Mouse (Mus musculus): ENCODE measurements at regions not wholly inside any gene's neighbourhood (a gene's known extent, or its start where the extent isn't known, plus 50 kb on each side); places are given as distances from the start of the nearest gene placed in this dataset.

DNA sequence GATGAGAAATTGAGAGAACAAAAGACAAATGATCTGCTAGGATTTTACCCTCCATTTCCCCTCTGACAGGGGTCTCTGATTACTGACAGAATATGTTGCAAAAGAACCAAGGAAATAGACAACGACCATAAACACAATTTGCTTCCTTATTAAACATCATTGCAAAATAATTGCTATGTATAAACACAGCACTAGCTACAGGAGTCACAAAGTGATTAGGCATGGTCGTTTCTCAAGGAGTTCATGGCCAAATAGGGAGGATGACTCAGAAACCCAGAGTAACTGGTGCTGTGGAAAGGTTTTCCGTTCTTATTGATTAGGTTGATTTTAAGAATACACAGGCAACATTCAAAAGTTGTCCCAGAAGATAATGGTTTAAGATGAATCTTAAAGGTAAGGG is 180.4 kb downstream of the Gm12728 start:
- ATAC-seq (ENCODE audit: insufficient read depth, low FRiP score) = no peak
- H3K36me3 ChIP-seq (ENCODE audit: control insufficient read depth, insufficient read depth, low read length) = no peaks in the 10 kb centered on the region
- H3K4me3 ChIP-seq (replicated peaks; ENCODE audit: low read length) = no peak overlapping the region
- no peak overlapping the region for H3K27ac ChIP-seq (ENCODE audit: low read length)
- H3K27me3 ChIP-seq (ENCODE audit: control insufficient read depth, insufficient read depth, low read length) = no peaks in the 10 kb centered on the region
- H3K4me2 ChIP-seq (ENCODE audit: low read depth, low read length) = no peak overlapping the region
- no peaks in the 10 kb centered on the region for H3K9me3 ChIP-seq (replicated peaks; ENCODE audit: control insufficient read depth, low read length)
- H3K9ac ChIP-seq (ENCODE audit: low read length) = no peak overlapping the region
- H3K4me1 ChIP-seq (ENCODE audit: control insufficient read depth, insufficient read depth, low read length) = peaks cover 5% of the 10 kb centered on the region; the same call in 1 of the 2 replicates
- WGBS = 58% methylated on average over 3 of the region's 3 CpGs

DNA sequence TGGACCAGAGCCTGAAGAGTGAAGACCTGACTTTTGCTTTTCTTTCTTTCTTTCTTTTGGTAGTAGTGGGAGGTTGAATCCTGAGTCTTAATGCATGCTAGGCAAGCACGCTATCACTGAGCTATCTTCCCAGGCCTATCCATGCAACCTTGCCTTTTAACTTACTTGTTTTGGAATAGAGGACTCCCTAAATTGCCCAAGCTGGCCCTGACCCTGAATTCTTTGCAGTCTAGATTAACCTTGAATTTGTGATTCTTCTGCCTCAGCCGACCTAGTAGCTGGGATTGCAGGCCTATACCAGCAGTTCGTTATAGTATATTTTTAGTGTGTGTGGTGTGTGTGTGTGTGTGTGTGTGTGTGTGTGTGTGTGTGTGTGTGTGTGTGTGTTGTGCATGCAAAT is 183.1 kb downstream of the Gm12728 start:
- WGBS = 93% methylated on average over 3 of the region's 3 CpGs
- H3K4me3 ChIP-seq (replicated peaks; ENCODE audit: low read length) = no peak overlapping the region

DNA sequence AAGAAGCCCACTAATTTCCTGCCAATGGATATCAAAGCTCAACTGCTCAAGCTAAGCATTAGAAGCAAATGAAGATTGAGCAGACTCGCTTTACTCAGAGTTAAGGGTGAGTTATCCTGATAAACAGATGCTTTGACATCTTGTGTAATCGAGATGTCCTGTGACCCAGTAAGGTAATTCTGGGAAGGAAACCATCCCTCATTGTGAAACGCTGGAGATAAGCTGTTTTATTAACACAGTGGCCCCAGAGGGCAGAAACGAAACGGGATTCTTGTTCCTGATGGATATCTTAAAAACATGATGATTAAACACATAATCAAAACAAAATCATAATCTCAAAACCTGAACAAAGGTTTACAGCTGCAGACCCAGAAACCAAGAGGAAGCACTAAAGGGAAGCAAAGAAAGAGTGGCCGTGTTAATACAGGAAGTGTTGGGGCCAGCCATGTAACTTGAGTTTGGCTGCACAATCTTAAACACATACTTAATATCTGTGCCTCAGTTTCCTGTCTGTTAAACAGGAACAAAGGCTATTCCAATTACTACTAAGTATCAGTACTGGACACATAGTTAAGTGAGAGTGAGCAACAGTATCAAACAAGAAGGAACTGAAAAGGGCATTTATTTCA is 184.2 kb downstream of the Gm12728 start:
- Histone ChIP-seq H3K4me2 (ENCODE audit: low read depth, low read length) (no peak overlapping the region), H3K27me3 (ENCODE audit: control insufficient read depth, insufficient read depth, low read length) (no peaks in the 10 kb centered on the region), H3K9me3 (replicated peaks; ENCODE audit: control insufficient read depth, low read length) (no peaks in the 10 kb centered on the region), H3K4me3 (replicated peaks; ENCODE audit: low read length) (no peak overlapping the region), H3K4me1 (ENCODE audit: control insufficient read depth, insufficient read depth, low read length) (peaks cover 5% of the 10 kb centered on the region; the same call in 1 of the 2 replicates), H3K27ac (ENCODE audit: low read length) (no peak overlapping the region), H3K9ac (ENCODE audit: low read length) (no peak overlapping the region), H3K36me3 (ENCODE audit: control insufficient read depth, insufficient read depth, low read length) (no peaks in the 10 kb centered on the region)
- ATAC-seq (ENCODE audit: insufficient read depth, low FRiP score) = no peak
- 30% methylated on average over 6 of the region's 6 CpGs for WGBS

More for the DNA sequence above, 183.1 kb downstream of the Gm12728 start:
- no peak overlapping the region for H3K4me2 ChIP-seq (ENCODE audit: low read depth, low read length)
- no peak overlapping the region for H3K27ac ChIP-seq (ENCODE audit: low read length)
- no peaks in the 10 kb centered on the region for H3K36me3 ChIP-seq (ENCODE audit: control insufficient read depth, insufficient read depth, low read length)
- H3K4me1 ChIP-seq (ENCODE audit: control insufficient read depth, insufficient read depth, low read length) = peaks cover 5% of the 10 kb centered on the region; the same call in 1 of the 2 replicates
- no peaks in the 10 kb centered on the region for H3K27me3 ChIP-seq (ENCODE audit: control insufficient read depth, insufficient read depth, low read length)
- no peak overlapping the region for H3K9ac ChIP-seq (ENCODE audit: low read length)
- no peak for ATAC-seq (ENCODE audit: insufficient read depth, low FRiP score)
- no peaks in the 10 kb centered on the region for H3K9me3 ChIP-seq (replicated peaks; ENCODE audit: control insufficient read depth, low read length)

DNA sequence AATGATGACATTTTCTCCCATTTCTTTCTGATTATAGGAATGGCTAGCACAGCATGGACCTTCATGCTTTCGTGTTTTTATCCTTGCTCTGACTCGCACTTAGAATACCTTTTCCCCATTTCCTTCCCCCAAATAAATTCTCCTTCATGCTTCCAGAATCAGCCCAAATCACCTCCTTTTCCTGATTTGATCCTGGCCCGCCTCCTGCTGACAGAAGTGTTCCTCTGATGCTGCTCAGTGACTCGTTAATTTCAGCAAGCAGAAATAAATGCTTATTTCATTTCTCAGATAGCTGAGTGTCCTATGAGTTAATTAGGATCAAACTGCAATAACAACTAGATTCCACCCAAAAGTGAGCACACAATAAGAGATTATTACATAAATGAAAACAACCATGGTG is 185.3 kb downstream of the Gm12728 start:
- WGBS = 78% methylated on average over 4 of the region's 4 CpGs
- no peak overlapping the region for H3K4me3 ChIP-seq (replicated peaks; ENCODE audit: low read length)
- H3K27me3 ChIP-seq (ENCODE audit: control insufficient read depth, insufficient read depth, low read length) = no peaks in the 10 kb centered on the region
- no peak overlapping the region for H3K27ac ChIP-seq (ENCODE audit: low read length)
- no peaks in the 10 kb centered on the region for H3K9me3 ChIP-seq (replicated peaks; ENCODE audit: control insufficient read depth, low read length)
- ATAC-seq (ENCODE audit: insufficient read depth, low FRiP score) = no peak
- no peak overlapping the region for H3K9ac ChIP-seq (ENCODE audit: low read length)
- H3K4me1 ChIP-seq (ENCODE audit: control insufficient read depth, insufficient read depth, low read length) = no peaks in the 10 kb centered on the region
- H3K36me3 ChIP-seq (ENCODE audit: control insufficient read depth, insufficient read depth, low read length) = no peaks in the 10 kb centered on the region
- H3K4me2 ChIP-seq (ENCODE audit: low read depth, low read length) = no peak overlapping the region

DNA sequence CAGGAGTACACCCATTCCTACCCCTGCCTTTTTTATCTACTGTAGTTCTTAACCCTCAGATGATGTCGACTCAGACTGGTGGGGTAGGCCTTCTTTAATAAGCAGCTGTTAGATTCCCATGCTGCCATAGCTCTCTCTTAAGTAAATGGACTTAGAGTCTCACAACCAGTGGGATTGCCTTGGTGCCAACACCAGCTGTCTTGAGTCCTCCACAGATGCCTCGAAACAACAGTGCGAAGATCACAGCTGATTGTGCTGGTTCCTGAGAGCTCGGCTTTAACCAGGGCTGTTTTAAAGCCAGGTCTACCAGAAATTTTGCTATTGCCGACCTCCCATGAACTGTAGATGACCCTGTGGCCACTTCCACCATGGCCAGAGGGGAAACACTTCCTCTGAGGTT is 189.4 kb downstream of the Gm12728 start:
- Histone ChIP-seq H3K27ac (ENCODE audit: low read length) (no peak overlapping the region), H3K4me1 (ENCODE audit: control insufficient read depth, insufficient read depth, low read length) (no peaks in the 10 kb centered on the region), H3K4me2 (ENCODE audit: low read depth, low read length) (no peak overlapping the region), H3K9me3 (replicated peaks; ENCODE audit: control insufficient read depth, low read length) (no peaks in the 10 kb centered on the region), H3K27me3 (ENCODE audit: control insufficient read depth, insufficient read depth, low read length) (no peaks in the 10 kb centered on the region), H3K36me3 (ENCODE audit: control insufficient read depth, insufficient read depth, low read length) (no peaks in the 10 kb centered on the region), H3K9ac (ENCODE audit: low read length) (no peak overlapping the region), H3K4me3 (replicated peaks; ENCODE audit: low read length) (no peak overlapping the region)
- ATAC-seq (ENCODE audit: insufficient read depth, low FRiP score) = no peak
- WGBS = 83% methylated on average over 5 of the region's 5 CpGs

DNA sequence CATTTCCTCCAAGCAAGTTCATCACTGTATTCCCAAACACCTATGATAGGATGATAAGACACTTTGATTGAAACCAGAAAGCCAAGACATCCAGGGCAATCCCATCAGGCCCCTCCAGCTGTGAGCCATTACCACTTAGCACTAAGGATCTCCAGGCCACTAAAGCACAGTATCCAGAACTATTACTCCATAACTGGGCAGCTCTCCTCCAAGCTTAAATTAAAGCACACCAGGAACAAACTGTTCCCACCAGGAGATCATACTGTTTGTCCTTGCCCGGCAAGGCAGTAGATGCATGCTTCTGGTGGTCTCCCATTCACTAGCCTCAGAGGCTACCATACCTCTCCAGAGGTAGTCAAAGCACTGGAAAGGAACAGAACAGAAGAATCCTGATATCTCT is 193.3 kb downstream of the Gm12728 start:
- no peak for ATAC-seq (ENCODE audit: insufficient read depth, low FRiP score)
- Histone ChIP-seq H3K36me3 (ENCODE audit: control insufficient read depth, insufficient read depth, low read length) (no peaks in the 10 kb centered on the region), H3K4me3 (replicated peaks; ENCODE audit: low read length) (no peak overlapping the region), H3K4me2 (ENCODE audit: low read depth, low read length) (no peak overlapping the region), H3K9ac (ENCODE audit: low read length) (no peak overlapping the region), H3K27me3 (ENCODE audit: control insufficient read depth, insufficient read depth, low read length) (no peaks in the 10 kb centered on the region), H3K27ac (ENCODE audit: low read length) (no peak overlapping the region), H3K9me3 (replicated peaks; ENCODE audit: control insufficient read depth, low read length) (no peaks in the 10 kb centered on the region), H3K4me1 (ENCODE audit: control insufficient read depth, insufficient read depth, low read length) (no peaks in the 10 kb centered on the region)
- WGBS = 83% methylated on average over 1 of the region's 1 CpGs

DNA sequence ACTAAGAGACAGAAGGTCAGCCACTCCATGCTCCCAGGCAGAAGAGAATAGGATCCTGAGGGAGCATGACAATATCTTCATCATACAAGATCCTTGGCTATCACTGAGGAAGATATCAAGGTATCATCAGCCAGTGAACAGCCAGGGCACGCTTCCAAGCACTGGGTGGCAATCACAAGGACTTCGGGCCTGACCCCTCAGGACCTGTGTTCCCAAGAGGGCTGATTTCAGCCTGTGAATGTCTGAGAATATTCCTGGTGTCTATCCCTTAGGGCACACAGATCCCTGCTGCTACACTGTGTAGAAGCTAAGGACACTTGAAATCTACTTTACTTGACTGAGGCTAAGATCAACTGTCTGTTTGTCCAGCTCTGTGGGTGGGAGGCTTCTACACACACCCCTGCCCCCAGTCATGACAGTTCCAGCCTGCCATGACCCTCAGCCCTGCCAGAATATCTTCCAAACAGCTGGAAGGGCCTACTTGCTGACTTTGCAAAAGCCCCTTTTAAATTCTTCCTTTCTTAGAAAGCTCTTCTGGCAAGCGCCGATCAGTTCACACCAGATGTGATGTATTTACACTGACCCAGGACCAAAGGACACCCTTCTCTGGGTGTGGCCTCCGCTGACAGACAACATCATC is 198.4 kb downstream of the Gm12728 start:
- H3K27ac ChIP-seq (ENCODE audit: low read length) = no peak overlapping the region
- no peak overlapping the region for H3K4me3 ChIP-seq (replicated peaks; ENCODE audit: low read length)
- no peak overlapping the region for H3K4me2 ChIP-seq (ENCODE audit: low read depth, low read length)
- H3K27me3 ChIP-seq (ENCODE audit: control insufficient read depth, insufficient read depth, low read length) = no peaks in the 10 kb centered on the region
- ATAC-seq (ENCODE audit: insufficient read depth, low FRiP score) = no peak
- 57% methylated on average over 5 of the region's 5 CpGs for WGBS
- H3K36me3 ChIP-seq (ENCODE audit: control insufficient read depth, insufficient read depth, low read length) = no peaks in the 10 kb centered on the region
- no peak overlapping the region for H3K9ac ChIP-seq (ENCODE audit: low read length)
- no peaks in the 10 kb centered on the region for H3K9me3 ChIP-seq (replicated peaks; ENCODE audit: control insufficient read depth, low read length)
- peaks cover 4% of the 10 kb centered on the region; the same call in 1 of the 2 replicates for H3K4me1 ChIP-seq (ENCODE audit: control insufficient read depth, insufficient read depth, low read length)

DNA sequence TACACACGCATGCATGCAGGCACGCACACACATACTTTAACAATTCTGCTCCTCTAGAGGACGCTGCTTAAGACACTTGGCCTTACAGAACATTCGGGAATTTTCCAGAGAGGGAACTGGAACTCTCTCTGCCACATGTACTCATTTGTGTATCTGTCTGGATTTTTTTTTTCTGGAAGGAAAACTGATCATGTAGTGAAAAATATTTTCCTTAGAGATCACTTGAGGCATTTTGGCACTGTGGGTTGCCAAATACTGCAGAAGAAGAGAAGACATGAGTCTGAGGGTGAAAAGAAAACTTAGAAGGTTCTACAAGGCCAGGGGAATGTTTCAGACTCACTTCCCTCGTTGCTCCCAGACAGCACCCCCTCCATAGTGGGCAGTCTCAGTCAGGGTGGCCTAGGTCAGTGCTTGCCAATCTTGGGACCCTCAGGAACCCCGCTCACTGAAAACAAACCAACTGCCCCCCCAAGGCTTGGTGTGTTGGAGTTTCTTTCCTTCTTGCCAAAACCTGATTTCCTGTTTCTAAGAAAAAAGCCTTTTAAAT is 203.0 kb downstream of the Gm12728 start:
- no peaks in the 10 kb centered on the region for H3K9me3 ChIP-seq (replicated peaks; ENCODE audit: control insufficient read depth, low read length)
- H3K4me2 ChIP-seq (ENCODE audit: low read depth, low read length) = no peak overlapping the region
- ATAC-seq (ENCODE audit: insufficient read depth, low FRiP score) = no peak
- H3K4me1 ChIP-seq (ENCODE audit: control insufficient read depth, insufficient read depth, low read length) = peaks cover 4% of the 10 kb centered on the region; the same call in 1 of the 2 replicates
- H3K4me3 ChIP-seq (replicated peaks; ENCODE audit: low read length) = no peak overlapping the region
- WGBS = 76% methylated on average over 6 of the region's 6 CpGs
- no peak overlapping the region for H3K27ac ChIP-seq (ENCODE audit: low read length)
- H3K27me3 ChIP-seq (ENCODE audit: control insufficient read depth, insufficient read depth, low read length) = no peaks in the 10 kb centered on the region
- no peaks in the 10 kb centered on the region for H3K36me3 ChIP-seq (ENCODE audit: control insufficient read depth, insufficient read depth, low read length)
- H3K9ac ChIP-seq (ENCODE audit: low read length) = no peak overlapping the region

DNA sequence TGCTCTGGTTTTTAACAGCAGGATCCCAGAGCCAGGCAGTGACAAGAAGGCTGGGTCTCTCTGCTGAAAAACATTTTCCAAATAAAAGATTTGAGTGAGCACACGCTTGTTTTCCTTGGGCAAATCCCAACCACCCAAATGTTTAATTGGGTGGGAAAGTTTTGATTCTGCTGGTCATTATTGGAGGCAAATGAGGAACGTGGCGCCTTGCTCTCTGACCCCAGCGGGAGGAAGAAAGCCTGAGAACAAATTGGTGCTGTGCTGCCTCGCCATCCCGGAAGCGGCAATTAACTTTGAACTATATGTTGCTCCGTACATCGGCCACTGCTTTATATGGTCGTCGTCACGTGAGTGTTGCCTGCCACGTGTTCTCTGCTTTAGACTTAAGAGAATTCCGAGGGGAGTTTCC is 204.7 kb downstream of the Gm12728 start:
- Histone ChIP-seq H3K4me3 (replicated peaks; ENCODE audit: low read length) (no peak overlapping the region), H3K9ac (ENCODE audit: low read length) (no peak overlapping the region), H3K27ac (ENCODE audit: low read length) (no peak overlapping the region), H3K4me1 (ENCODE audit: control insufficient read depth, insufficient read depth, low read length) (no peaks in the 10 kb centered on the region), H3K36me3 (ENCODE audit: control insufficient read depth, insufficient read depth, low read length) (no peaks in the 10 kb centered on the region), H3K27me3 (ENCODE audit: control insufficient read depth, insufficient read depth, low read length) (no peaks in the 10 kb centered on the region), H3K4me2 (ENCODE audit: low read depth, low read length) (no peak overlapping the region), H3K9me3 (replicated peaks; ENCODE audit: control insufficient read depth, low read length) (no peaks in the 10 kb centered on the region)
- 75% methylated on average over 14 of the region's 14 CpGs for WGBS
- no peak for ATAC-seq (ENCODE audit: insufficient read depth, low FRiP score)
